Mouse (Mus musculus): ENCODE measurements around the gene Psmd3.
A peak's percentile ranks its signal among the peaks of the same experiment; 100 is the strongest.
"Not testable (repeated sequence)": the region's sequence is repeated elsewhere in the genome, so short reads cannot be mapped to it uniquely, and the experiment has no call there.

Gene Psmd3

DNA sequence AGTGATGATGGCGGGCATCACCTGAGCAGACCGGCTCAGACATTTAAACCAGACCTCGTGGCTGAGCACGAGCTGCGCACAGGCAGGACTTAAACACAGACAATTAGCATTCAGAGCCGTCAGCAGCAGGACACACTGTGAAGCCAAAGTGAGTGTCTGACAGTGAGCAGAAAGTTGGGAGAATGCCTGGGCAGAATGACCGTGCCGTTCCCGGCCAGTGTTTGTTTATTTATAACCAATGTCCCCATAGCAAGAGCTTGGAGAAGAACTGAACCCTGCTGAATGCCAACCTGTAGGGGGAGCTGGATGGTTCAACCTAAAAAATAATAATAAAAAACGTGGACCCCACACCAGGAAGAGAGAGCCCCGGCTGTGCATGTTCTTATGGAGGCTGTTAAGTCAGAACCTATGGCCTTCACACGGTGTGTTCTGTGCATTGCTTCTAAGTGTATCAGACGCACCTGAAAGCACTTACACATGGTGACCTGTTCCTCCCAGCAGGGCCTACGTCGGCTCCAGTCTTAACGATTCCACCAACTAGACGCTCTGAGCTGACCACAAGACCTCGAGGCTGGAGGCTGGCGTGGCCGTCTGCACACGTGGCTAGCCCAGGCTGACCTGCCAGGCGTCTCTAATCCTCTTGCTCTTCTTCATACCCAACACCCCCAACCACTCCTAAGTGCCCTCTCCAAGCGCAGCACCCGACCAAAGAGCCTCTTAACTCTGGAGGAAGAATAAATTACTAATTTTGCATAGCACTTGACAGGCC, 39.3 kb downstream of the Psmd3 start:
- DNase-seq, result peak; percentile 99

DNA sequence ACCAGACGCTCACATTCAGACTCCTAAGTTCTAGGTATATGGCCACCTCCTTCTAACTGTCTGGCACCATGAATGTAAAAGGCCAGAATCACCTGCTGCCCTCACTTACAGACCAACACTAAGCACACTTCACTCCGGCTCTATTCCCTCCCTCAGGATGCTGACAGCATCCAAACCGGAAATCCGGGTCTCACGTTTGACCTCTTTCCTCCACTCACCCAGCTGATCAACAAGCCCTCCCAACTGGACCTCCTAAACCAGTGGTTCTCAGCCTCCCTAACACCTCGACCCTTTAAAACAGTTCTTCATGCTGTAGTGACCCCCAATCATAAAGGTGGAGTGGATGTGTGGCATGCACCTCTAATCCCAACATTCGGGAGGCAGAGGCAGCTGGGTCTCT, 40.7 kb downstream of the Psmd3 start:
- DNase-seq, result peak; percentile 88

DNA sequence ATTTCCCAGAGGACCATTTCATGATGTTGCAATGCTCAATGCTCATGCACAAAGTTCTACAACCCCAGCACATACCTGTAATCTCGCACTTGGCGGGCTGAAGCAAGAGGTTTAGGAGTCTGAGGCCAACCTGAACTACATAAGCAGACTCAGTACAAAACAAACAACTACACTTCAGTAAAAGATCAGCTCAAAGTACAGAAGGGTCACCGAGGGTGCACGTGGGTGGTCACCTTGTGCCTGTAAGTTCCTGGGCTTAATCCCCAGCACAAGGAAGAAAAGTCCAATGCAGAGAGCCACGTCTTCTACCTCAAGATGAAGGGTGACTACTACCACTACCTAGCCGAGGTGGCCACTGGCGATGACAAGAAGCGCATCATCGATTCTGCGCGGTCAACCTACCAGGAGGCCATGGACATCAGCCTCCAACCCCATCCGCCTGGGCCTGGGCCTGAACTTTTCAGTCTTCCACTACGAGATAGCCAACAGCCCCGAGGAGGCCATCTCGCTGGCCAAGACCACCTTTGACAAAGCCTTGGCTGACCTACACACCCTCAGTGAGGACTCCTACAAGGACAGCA, 43.7 kb downstream of the Psmd3 start:
- peak; percentile 90 for DNase-seq

DNA sequence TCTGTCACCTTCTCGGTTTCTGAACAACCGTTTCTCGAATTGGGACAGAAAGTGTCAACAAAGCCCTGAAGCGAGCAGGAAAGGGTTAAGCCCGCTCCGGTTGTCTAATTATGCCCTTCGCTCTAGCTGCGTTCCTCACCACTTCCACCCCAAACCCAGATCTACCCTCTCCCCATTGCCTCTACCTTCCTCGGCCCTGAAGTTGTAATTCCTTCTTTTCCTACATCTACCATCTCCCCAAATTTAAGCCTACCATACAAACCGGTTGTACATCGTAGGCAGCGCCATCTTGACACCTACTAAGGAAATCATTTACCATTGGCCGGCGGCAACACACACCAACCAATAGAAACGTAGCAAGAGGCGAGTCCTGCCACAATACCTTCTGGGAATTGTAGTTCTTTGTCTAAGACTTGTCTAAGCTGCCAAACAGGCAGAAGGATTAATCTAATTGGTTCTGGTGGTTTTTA, 46.8 kb downstream of the Psmd3 start, which contains the start of gene Med24:
Gene Med24 (minus strand): TSS at position 317 of the 470 bp plus-strand sequence.
- peak; percentile 100 for DNase-seq

DNA sequence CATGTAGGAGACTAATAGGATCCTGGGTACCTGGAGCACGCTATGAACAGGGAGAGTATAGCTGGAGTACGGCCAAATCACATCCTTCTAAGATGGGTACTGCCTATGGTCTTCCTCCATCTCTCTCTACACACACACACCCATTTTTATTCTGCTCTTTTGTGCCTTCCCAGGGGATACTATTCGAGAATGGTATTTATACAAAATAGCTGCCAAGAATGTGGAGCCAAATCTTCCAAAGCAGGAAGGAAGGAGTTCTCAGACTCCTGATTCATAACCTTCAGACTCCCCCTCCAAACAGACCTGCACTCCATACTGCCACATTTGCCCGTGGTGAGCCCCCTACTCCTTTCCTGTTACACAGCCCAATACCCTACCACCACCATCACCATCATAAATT, 48.4 kb downstream of the Psmd3 start:
- no peak for DNase-seq

DNA sequence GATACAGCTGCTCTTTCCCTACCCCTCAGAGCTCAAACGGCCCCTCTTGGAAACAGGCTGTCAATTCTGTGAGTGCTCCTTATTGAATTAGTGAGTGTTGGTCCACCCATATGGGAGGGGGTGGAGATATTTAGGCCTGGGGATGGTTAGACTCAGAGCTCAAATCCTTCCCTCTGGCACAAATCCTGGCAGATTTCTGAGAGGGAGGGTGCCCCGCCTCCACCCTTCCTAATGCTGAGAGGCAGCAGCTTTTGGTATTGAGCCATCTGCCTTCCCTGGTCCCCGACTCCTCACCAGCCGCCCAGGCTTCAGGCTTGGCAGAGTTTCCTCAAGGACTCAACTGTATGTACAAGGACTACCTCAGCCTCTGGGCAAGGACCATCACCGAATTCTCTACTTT, 48.8 kb downstream of the Psmd3 start:
- peak; percentile 92 for DNase-seq

DNA sequence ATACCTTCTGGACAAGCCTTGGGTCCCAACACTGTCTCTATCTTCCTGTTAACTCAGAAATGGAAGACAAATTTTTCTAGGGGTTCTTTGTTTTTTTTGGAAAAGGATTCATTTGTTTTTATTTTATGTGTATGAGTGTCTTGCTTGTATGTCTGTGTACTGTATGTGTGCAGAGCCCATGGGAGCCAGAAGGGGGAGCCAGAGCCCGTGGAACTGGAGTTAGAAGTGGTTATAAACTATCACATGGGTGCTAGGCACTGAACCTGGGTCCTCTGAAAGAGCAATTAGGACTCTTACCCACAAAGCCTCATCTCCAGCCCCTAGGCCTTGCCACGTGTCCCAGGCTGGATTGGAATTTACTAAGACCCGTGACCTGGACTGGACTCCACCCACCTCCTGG, 51.7 kb downstream of the Psmd3 start:
- no peak for DNase-seq

DNA sequence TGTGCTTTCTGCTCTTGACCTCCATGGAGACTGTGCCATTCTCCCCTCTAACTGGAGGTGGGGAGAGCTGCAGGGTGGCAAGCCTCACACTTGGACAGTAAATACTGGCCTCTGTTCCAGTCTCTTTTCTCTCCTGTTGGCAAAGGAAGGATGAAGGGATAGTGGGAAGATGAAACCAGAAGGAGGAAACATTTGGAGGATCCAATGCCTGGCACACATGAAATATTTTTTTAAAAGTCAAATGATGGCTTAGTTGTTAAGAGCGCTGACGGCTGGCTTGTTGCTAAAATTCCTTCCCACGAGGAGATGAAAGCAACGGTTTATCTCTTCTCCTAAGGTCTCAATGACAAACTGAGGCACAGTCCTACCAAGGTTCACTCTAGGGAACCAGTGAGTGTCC, 52.8 kb downstream of the Psmd3 start:
- DNase-seq, result no peak

DNA sequence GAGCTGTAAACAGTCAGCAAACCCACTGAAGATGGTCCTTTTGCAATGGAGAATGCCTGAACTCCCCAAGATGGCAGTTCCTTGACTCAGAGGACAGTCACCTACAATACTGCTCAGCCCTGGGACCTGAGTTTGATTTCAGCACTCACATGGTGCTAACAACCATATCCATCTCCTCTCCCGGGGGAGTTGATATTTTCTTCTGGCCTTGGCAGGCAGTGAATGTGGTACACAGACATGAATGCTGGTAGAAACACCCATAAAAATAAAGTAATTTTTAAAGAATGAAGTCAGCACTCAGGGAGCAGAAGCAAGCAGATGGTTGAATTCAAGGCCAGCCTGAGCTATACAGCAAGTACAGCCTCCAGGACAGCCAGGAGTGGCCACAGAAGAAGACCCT, 53.8 kb downstream of the Psmd3 start:
- DNase-seq, result peak; percentile 85

DNA sequence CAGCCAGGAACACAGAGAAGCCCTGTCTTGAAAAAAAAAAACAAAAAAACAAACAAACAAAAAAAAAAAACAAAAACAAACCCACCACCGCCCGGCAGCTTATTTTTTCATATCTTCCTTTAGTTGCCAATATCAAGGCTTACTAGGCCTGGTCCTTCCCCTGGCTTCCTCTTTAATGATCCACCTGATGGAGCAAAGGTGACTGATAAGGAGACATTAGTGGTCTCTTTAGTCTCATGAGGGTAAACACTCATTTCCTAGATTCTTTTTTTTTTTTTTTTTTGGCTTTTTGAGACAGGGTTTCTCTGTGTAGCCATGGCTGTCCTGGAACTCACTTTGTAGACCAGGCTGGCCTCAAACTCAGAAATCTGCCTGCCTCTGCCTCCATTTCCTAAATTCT, 54.9 kb downstream of the Psmd3 start:
- not testable (repeated sequence) for DNase-seq

DNA sequence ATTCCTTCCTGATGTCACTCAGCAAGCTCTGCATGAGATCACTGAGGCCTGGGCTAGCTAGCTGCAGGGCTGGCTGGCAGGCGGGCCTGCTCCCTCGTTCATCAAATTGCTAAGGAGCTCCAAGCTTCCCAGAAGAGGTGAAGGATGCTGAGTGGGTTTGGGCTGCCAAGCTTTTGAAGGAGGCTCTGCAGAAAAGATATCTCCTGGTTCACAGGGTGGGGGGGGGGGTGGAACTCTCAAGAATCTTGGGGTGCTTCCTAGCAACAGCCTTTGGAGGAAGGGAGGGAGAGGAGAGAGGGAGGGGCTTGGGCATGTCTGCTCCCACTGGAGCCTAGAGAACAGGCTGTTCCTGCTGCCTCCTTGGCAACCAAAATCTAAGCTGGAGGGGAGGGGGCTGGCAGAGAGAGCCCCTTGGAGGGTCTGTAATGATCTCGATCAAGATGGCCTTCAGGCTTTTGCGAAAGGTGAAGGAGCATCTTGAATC, 56.1 kb downstream of the Psmd3 start:
- DNase-seq, result peak; percentile 96

DNA sequence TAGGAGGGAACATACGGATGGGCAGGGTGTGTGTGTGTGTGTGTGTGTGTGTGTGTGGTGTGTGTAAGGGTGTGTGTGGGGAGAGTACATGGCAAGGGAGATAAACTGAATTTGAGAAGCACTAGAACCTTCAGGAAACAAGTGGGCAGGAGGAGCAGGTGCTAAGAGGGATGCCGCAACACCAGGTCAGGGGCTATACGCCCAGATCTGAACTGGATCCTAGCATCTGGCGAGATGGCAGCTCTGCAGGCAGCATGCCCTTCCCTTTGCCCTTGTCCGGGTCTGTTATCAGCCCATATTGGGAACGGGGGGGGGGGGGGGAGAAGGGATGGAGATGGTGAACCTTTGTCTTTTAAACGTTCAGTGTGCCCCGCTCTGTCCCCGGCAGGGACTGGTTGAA, 56.6 kb downstream of the Psmd3 start:
- peak; percentile 93 for DNase-seq

DNA sequence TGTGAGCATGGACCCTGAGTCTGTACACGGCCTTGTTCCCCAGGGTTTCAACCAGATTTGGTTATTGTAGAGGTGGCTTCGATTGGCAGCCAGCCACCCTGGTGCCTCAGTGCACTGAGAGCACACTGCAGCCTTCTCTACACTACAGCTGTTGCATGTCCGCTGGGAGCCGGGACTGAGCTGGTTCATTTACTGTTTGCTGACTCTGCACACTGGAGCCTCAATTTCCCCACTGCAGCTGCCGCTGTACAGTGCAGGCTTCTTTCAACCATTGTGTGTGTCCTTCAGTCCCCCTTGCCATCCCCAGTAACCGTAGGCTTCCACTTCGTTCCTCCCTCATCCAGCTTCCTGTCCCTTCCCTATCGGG, 57.7 kb downstream of the Psmd3 start:
- DNase-seq, result no peak

DNA sequence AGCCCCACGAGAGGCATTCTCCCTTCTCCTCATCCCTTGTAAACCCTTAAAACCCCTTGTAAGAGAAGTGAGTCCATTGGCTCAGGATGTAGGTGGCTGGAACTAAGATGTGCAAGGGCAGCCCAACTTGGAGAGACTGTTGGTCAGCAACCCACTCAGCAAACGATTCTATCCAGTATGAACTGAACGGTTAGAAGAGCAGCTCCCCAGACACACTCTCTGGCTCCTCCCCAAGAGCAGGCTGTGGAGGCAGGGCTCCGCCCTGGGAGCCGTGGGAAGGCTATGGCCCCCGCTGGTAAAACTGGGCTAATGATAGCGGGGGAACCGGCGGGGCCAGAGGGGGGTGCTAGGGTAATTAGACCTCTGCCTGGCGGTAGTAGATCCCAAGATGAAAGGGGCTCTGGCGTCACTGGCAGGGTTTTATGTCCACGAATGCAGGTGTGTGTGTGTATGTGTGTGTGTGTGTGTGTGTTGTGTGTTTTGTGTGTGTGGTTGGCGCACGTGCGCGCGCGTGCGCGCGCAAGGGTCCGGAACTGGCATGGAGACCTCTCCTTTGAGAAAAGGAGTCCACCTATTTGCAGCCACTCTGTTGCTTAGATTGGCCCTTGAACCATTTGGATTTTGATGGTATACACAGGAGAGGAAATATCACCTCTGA, 58.2 kb downstream of the Psmd3 start, which contains the start of gene Thra:
Gene Thra (plus strand): TSS at position 246 of the 658 bp plus-strand sequence.
- peak; percentile 99 for DNase-seq

DNA sequence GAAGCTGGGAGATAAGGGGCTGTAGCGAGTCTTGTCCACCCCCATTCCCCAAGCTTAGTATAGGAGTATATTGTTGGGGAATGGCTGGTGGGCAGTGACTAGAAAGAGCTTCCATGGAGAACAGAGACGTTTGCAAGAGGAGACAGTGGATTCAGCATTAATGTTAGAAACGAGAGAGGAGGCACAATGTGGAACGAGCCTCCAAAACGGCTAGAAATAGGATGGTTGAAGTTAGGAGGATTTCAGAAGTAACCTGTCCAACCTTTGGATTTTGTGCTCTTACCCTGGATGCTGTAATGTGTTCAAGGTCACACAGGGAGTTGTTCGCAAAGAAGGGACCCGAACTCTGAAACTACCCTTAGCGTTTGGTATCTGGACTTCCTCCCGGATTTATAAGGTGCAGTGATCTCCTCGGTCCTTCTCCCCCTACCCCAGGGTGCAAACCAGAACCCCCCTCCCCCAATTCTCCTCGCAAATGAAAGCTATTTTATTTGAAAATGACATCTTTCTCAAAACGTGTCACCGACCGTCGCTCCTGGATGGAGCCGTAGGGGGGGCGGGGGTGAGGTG, 58.8 kb downstream of the Psmd3 start:
- DNase-seq, result no peak

DNA sequence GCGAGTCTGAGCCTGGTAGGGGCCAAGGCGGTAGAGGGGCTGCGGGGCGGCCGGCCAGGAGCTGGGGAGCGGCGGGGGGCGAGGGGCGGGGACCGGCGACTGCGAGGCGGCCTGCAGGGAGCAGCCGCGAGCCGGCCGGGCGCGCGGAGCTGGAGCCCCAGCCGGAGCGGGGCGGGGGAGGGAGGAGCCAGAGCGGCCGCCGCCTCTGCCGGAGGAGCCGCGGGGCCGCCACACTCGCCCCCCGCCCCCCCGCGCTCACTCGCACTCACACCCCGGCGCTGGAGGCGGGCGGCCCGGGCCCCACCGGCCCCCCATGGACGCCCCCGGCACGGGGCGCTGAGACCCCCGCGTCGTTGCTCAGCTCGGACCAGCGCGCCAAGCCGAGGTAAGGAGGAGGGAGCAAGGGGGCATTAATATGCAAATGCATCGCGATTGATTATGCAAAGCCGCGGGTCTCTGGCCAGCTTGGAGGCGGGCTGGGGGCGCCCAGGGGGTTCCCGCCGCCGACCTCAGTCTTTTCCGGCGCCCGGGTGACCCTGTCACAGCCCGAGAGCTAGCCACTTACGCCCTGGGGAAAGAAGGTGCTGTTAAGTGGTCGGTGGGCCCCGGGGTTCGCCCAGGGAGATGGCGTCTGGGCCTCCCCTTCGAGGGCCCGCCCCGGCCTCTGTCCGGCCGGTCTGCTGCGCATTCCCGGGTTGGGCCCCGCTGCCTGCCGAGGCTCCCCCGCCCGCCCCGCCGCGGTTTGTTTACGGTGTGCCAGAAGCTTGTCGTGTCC, 59.5 kb downstream of the Psmd3 start:
- peak; percentile 98 for DNase-seq

DNA sequence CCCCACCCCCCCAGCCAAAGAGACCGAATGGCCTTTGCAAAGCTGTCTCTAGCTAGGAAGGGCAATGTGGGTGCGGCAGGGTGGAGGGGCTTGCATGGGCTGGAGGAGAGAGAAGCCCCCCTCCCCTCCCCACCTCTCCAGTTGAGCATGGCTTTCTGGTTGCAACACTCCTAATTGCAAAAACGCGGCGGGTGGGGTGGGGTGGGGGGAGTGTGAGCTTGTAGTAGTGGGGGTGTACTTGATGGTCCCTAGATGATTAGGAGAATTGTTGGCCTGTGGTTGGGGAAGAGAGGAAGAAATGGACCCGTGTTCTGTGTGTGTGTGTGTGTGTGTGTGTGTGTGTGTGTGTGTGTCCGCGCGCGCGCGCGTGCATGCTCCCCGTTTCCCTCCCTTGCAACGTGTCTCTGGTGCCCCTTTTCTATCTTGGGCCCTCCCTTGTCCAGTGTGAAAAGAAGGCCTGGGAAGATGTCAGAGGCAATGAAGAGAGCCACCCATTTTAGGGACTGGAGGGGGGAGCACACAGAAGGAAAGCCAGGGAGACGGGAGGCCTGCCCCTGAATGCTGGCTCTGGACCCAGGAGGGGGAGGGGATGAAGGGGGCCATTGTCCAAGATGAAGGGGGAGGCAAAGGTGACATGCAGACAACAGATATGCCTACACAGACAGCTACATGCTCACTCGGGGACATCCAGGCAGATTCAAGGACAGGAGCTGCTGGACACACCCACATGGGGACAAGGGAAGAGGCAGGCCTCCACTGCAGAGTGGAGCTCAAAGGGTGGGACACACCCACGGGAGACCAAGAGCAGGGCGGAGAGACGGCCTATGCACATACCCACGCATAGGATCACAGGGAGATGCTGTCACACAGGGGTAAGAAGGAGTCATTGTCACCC, 60.3 kb downstream of the Psmd3 start:
- DNase-seq, result peak; percentile 98

DNA sequence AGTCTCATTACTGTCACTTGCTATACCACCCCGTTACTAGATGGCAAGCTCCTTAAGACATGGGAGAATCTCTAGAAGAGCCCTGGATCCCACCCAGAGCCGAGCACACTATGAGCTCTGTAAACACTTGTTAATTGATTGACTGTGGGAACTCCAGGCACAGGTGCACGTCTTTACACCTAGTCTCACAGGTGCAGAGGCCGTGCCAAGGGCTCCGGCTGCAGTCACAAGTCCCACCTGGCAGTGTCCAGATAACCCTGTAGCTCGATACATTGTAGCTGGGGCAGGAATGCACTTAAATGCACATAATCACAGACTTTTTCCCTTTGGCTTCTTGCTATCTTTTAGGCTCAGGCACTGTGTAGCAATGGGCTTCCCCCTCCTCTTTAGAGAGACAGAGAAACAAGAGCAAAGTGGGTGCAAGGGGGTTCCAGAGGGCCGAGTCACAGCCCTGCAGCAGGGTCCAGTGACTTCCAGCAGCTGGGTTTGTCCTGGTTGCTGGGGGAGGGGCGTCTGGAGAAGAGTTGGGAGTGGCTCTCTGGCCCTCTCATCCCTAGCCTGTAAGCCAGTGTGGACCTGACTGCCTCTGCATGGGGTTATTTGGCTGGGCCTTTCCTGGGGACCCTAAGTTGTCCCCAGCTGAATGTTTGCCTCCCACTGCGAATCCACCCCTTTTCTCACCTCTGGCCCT, 61.4 kb downstream of the Psmd3 start:
- peak; percentile 98 for DNase-seq

DNA sequence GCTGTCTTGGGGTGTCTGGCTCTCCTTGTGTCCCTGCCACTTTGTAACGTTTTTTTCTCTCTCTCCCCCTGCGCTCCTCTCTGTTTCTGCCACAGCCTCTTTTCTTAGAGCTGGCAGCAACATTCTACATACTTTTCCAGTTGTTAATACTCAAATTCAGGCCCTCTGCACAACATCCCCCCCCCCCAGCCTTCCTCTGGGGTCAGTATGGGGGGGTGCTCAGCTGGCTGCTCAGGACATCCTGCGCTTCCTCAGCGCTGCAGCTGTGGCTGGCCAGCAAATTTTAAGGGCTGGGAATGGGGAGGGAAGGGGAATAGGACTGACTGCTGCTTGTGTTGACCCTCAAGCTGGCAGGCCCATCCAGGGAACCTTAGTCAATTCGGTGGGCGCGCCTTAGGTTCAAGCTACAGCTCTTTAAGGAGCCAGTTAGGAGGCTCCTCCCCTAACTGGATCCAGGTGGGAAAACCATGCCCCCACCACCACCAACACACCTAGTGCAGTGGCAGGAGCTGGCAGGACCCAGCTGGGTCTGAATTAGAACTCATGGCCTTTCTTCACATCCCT, 62.2 kb downstream of the Psmd3 start:
- peak; percentile 97 for DNase-seq
